Mouse (Mus musculus) lung, postnatal 0 days (tissue): ENCODE results near the gene Atp1b2. TPM values are rescaled to one million over a fixed set of nuclear protein-coding genes. Genes with fewer than 3 reads are reported as not detected.
A peak's percentile ranks its signal among the peaks of the same experiment; 100 is the strongest.

Source experiments
- ATAC-seq: fragments of 200-750 bp; cut with Nextera tagmentation; 2 replicates; pipeline ENCODE4 v1.8.0; 2017; ENCODE audit warnings: moderate library complexity
- DNase-seq: peaks from one replicate; pipeline ENCODE4 v3.0.0-alpha.2; 2016; ENCODE audit warnings: low spot score
- H3K27ac ChIP-seq: fragments of 300-500 bp; sonication (generic); 2 replicates; pipeline ENCODE4 v1.5.1; 2014; ENCODE audit warnings: antibody characterized with exemption, mild to moderate bottlenecking, low read length, mixed read lengths
- H3K27me3 ChIP-seq: fragments of 300-500 bp; sonication (generic); replicated peaks from 2 replicates; pipeline ENCODE4 v1.6.1; 2014; ENCODE audit warnings: low read length, mixed read lengths; ENCODE audit not compliant: insufficient read depth
- H3K36me3 ChIP-seq: fragments of 300-500 bp; sonication (generic); 2 replicates; pipeline ENCODE4 v1.6.1; 2014; ENCODE audit warnings: low read length, mixed read lengths; ENCODE audit not compliant: insufficient read depth
- H3K4me1 ChIP-seq: fragments of 300-500 bp; sonication (generic); 2 replicates; pipeline ENCODE4 v1.6.1; 2014; ENCODE audit warnings: antibody characterized with exemption, low read depth, low read length, mixed read lengths; ENCODE audit not compliant: insufficient read depth
- H3K4me2 ChIP-seq: fragments of 300-500 bp; sonication (generic); replicated peaks from 2 replicates; pipeline ENCODE4 v1.6.1; 2014; ENCODE audit warnings: low read depth, mild to moderate bottlenecking, low read length, moderate library complexity, mixed read lengths
- H3K4me3 ChIP-seq: fragments of 300-500 bp; sonication (generic); 2 replicates; pipeline ENCODE4 v1.5.1; 2014; ENCODE audit warnings: low read depth, low read length
- H3K9ac ChIP-seq: fragments of 300-500 bp; sonication (generic); replicated peaks from 2 replicates; pipeline ENCODE4 v1.6.1; 2014; ENCODE audit warnings: low read depth, mild to moderate bottlenecking
- H3K9me3 ChIP-seq: fragments of 300-500 bp; sonication (generic); 2 replicates; pipeline ENCODE4 v1.6.1; 2016; ENCODE audit warnings: low read length, mixed read lengths
- CTCF ChIP-seq: IDR thresholded peaks from 2 replicates; pipeline ENCODE4 v1.5.1; 2016; ENCODE audit warnings: antibody characterized with exemption, mild to moderate bottlenecking
- EP300 ChIP-seq: IDR thresholded peaks from 2 replicates; pipeline ENCODE4 v1.6.1; 2016; ENCODE audit warnings: antibody characterized with exemption, mild to moderate bottlenecking, control low read depth
- WGBS: fragments of 180-500 bp; shearing (Covaris S2); extraction: QIAGEN DNeasy Blood & Tissue Kit; methylation state at CpG from one replicate; pipeline ENCODE4 v1.1.7; 2014; 5-methylcytosine and 5-hydroxymethylcytosine counted together
- polyA plus RNA-seq: library from polyadenylated mRNA; unstranded; fragments of >200 nt; fragmentation: Nextera tagmentation; extraction: Ambion mirVana; gene quantifications from 2 replicates; pipeline ENCODE4 v1.2.1, GENCODE M21; 2015

The Atp1b2 gene
- 7.5 and 8.1 TPM in 2 replicates for polyA plus RNA-seq

DNA sequence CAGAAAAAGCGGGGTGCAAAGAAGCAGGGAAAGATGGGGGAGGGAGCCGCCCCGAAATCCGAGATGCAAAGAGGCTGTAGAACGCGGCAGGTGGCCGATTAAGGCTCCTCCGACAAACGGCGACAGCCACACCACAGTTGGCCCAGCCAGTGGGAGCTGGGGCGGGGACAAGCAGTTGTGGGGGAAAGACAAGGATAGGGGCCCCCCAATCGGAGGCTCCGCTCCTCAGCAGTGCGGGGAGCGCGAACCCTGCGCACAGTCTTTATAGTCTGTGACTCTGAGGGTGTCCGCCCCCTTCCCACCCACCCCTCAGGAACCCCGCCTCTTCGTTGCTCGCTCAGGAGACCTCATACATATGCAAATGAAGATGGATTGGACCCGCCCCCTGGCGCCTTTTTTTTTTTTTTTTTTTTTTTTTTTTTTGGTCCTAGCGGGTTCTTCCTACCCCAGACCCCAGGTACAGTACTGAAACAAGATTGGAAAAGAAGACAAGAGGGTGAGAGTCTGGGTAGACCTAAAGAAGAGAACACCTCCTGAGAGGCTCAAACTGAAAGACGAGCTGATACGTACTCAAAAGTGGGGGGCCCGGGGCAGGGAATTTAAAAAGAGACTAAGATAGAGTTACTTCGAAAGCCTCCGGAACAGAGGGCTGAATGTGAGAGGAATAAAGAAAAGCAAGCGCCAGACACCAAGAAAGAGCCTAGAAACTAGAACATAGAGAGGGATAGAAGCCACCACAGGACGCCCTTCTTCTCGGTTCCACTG, at the start of gene Atp1b2:
Gene Atp1b2, minus strand, starts transcription at position 217 of the 765 bp plus-strand sequence.
- ATAC-seq (peak; percentile 93), DNase-seq (peak; percentile 88)
- no peak for TF ChIP-seq EP300
- TF ChIP-seq CTCF: no peak
- Histone ChIP-seq H3K4me2 (peak within 1 kb of the TSS; percentile 96), H3K4me1 (peaks cover 13% of the 10 kb centered on the region; the same call in 1 of the 2 replicates), H3K4me3 (peak within 1 kb of the TSS; percentile 53), H3K27me3 (0 out of 2 replicates have a peak, but pooled peaks cover 4% of the 10 kb centered on the region), H3K27ac (peak within 1 kb of the TSS; percentile 16; the same call in 1 of the 2 replicates), H3K36me3 (no peaks in the 10 kb centered on the region), H3K9me3 (no peaks in the 10 kb centered on the region), H3K9ac (peak within 1 kb of the TSS; percentile 30; the same call in 1 of the 2 replicates)
- WGBS: 4% methylated on average over 31 of the region's 32 CpGs

DNA sequence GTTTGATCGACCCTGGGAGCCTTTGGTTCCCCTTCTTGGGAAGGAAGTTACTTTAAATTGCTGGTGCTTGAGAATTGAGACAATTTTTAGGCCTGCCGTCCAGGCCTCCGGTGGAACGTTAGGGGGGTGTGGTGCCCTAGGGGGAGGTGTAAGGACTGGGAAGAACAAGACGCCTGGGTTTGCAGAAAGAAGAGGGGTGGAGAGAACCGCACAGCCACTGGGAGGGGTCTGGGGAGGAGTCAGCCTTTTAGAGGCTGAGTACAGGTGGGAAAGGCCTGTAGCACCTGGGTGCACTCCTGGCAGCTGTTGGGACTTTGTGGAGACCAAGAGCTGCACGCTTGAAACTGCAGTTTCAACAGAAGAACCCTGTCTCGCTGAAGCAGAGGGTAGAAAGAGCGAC, 49.0 kb upstream of the Atp1b2 start:
- Histone ChIP-seq H3K9me3 (no peaks in the 10 kb centered on the region), H3K27me3 (no peaks in the 10 kb centered on the region), H3K4me2 (0 out of 2 replicates have a peak overlapping the region, but pooled peaks have one; percentile 11), H3K36me3 (peaks cover 36% of the 10 kb centered on the region), H3K27ac (peak overlapping the region; percentile 51; the same call in 1 of the 2 replicates), H3K9ac (no peak overlapping the region), H3K4me3 (no peak overlapping the region), H3K4me1 (no peaks in the 10 kb centered on the region)
- peak; percentile 34 for ATAC-seq
- peak; percentile 29 for DNase-seq
- no peak for TF ChIP-seq EP300
- no peak for TF ChIP-seq CTCF
- WGBS: 40% methylated on average over 9 of the region's 9 CpGs

DNA sequence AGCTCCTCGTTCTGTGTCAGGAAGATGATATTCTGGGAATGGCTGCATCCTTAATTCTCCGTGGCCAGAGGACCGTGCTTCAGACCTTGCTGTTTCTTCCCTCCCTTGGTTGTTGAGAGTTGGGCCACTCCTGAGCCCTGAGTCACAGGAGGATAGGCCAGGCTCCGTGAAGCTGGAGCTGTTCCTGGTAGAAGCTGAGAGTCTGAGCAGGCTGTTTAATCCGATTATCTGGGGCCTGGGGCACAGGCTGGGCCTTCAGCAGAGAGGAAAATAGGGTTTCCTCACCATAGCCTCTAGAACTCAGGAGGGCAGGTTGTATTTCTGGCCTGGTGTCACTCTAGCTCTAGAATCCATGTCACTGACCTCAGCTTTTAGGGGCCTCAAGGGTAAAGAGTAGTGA, 47.7 kb upstream of the Atp1b2 start:
- no peak overlapping the region for H3K9ac ChIP-seq
- no peak overlapping the region for H3K27ac ChIP-seq
- WGBS: 65% methylated on average over 5 of the region's 5 CpGs
- no peak overlapping the region for H3K4me3 ChIP-seq
- ATAC-seq (no peak), DNase-seq (no peak)
- no peak overlapping the region for H3K4me2 ChIP-seq
- H3K4me1 ChIP-seq: no peaks in the 10 kb centered on the region
- H3K27me3 ChIP-seq: no peaks in the 10 kb centered on the region
- TF ChIP-seq CTCF: no peak
- TF ChIP-seq EP300: no peak
- H3K9me3 ChIP-seq: no peaks in the 10 kb centered on the region
- peaks cover 34% of the 10 kb centered on the region for H3K36me3 ChIP-seq

DNA sequence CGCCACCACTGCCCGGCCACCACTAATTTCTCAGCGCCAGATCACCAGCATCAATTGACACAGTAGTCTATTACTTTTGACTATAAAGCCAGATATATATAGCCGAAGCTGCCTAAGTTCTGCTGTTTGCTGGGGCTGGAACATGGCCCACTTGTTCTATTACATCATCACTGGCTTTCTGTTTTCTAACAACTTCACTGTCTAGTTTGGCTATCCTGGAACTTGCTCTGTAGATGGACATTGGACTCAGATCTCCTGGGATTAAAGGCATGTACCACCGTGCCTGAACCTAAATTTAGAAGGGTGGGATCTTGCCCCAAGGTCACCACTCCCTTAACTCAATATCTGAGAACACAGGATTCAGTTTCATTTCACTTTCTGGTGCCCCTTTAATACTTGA, 40.1 kb upstream of the Atp1b2 start:
- DNase-seq (no peak), ATAC-seq (no peak)
- Histone ChIP-seq H3K4me1 (no peaks in the 10 kb centered on the region), H3K36me3 (peaks cover 45% of the 10 kb centered on the region), H3K9ac (no peak overlapping the region), H3K27ac (no peak overlapping the region), H3K27me3 (no peaks in the 10 kb centered on the region), H3K4me3 (no peak overlapping the region), H3K9me3 (no peaks in the 10 kb centered on the region), H3K4me2 (no peak overlapping the region)
- WGBS: 85% methylated on average over 5 of the region's 5 CpGs
- TF ChIP-seq EP300: no peak
- no peak for TF ChIP-seq CTCF

DNA sequence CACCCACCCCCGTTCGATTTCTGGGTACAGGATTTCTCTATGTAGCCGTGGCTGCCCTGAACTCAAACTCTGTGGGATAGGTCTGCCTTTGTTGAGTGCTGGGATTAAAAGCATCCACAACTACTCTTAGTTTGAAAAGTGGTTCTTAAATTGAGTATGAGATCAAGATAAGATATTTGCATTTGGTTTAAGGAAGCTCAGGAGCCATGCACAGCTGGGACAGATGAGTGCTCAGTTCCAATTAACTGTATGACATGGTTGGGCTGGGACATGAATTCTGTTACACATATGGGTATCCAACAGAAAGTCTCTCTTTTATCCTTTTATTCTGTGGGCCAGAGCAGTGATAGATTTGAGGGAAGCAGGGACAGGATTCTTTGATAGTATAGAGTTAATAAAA, 29.7 kb upstream of the Atp1b2 start:
- no peak for TF ChIP-seq CTCF
- TF ChIP-seq EP300: no peak
- no peak for ATAC-seq
- Histone ChIP-seq H3K27ac (no peak overlapping the region), H3K4me1 (no peaks in the 10 kb centered on the region; the same call in 1 of the 2 replicates), H3K4me3 (no peak overlapping the region), H3K27me3 (no peaks in the 10 kb centered on the region), H3K9ac (no peak overlapping the region), H3K36me3 (no peaks in the 10 kb centered on the region), H3K9me3 (no peaks in the 10 kb centered on the region), H3K4me2 (no peak overlapping the region)
- DNase-seq: no peak
- WGBS: 49% methylated on average over 3 of the region's 3 CpGs

DNA sequence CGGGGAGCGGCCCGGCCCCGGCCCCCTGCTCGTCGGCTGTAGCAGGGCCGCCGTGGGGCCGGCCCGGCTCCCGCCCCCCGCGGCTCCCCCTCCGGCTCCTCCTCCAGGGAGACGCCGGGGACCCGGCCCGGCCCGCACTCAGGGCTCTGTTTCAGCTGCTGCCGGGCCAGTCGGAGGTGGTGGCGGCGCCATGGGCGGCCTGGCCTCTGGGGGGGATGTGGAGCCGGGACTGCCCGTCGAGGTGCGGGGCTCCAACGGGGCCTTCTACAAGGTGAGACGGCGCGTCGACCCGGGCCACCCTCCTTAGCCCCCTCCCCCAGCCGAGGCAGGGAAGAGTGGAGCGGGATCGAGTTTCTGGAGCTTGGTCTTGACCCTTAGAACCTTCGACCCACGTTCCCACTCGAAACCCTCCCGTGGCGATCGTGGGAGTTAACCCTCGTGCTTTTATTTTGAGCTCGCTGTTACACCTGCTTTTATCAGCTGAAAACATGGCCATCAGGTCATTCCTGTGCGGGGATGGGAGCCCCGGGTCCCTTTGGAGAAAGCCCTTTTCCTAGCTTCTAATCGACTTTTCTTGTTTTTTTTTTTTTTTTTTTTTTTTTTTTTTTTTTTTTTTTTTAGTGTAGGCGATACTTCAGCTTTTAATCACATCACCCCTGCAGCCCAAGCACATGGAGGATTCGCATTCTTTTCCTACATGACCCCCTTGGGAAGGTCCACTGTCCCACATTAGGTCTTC, 27.6 kb upstream of the Atp1b2 start:
- Histone ChIP-seq H3K27me3 (no peaks in the 10 kb centered on the region), H3K27ac (peak overlapping the region; percentile 96), H3K36me3 (no peaks in the 10 kb centered on the region), H3K9ac (peak overlapping the region; percentile 88), H3K4me3 (peak overlapping the region; percentile 77), H3K4me2 (peak overlapping the region; percentile 85), H3K4me1 (no peaks in the 10 kb centered on the region; the same call in 1 of the 2 replicates), H3K9me3 (no peaks in the 10 kb centered on the region)
- no peak; the same call in 1 of the 2 replicates for TF ChIP-seq CTCF
- TF ChIP-seq EP300: no peak
- peak; percentile 73 for ATAC-seq
- peak; percentile 74 for DNase-seq
- 2% methylated on average over 39 of the region's 50 CpGs for WGBS
